Mouse (Mus musculus): Measurements from ENCODE around the gene Thra. TPM values are rescaled to one million over a fixed set of nuclear protein-coding genes. Genes with fewer than 3 reads are reported as not detected.

The Thra gene
- polyA plus RNA-seq (2016; fragmentation: Nextera tagmentation; extraction: Ambion mirVana), result 22.3 and 24.9 TPM in 2 replicates

DNA sequence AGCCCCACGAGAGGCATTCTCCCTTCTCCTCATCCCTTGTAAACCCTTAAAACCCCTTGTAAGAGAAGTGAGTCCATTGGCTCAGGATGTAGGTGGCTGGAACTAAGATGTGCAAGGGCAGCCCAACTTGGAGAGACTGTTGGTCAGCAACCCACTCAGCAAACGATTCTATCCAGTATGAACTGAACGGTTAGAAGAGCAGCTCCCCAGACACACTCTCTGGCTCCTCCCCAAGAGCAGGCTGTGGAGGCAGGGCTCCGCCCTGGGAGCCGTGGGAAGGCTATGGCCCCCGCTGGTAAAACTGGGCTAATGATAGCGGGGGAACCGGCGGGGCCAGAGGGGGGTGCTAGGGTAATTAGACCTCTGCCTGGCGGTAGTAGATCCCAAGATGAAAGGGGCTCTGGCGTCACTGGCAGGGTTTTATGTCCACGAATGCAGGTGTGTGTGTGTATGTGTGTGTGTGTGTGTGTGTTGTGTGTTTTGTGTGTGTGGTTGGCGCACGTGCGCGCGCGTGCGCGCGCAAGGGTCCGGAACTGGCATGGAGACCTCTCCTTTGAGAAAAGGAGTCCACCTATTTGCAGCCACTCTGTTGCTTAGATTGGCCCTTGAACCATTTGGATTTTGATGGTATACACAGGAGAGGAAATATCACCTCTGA lies at the start of gene Thra:
TSS of gene Thra (plus strand) at position 246 of the 658 bp plus-strand sequence.
- under 1% methylated on average over 22 of the region's 22 CpGs for WGBS
- no peaks in the 10 kb centered on the region for H3K36me3 ChIP-seq
- H3K27me3 ChIP-seq, result no peaks in the 10 kb centered on the region
- ATAC-seq (ENCODE audit: insufficient number of reproducible peaks, insufficient read depth, low FRiP score, low TSS enrichment, low read depth), result peak; percentile 58
- H3K4me1 ChIP-seq (replicated peaks), result peaks cover 45% of the 10 kb centered on the region
- H3K9ac ChIP-seq (replicated peaks), result peak within 1 kb of the TSS; percentile 91
- peak within 1 kb of the TSS; percentile 92 for H3K27ac ChIP-seq
- H3K9me3 ChIP-seq, result no peaks in the 10 kb centered on the region
- peak within 1 kb of the TSS; percentile 89 for H3K4me3 ChIP-seq (replicated peaks)
- peak within 1 kb of the TSS; percentile 82 for H3K4me2 ChIP-seq

DNA sequence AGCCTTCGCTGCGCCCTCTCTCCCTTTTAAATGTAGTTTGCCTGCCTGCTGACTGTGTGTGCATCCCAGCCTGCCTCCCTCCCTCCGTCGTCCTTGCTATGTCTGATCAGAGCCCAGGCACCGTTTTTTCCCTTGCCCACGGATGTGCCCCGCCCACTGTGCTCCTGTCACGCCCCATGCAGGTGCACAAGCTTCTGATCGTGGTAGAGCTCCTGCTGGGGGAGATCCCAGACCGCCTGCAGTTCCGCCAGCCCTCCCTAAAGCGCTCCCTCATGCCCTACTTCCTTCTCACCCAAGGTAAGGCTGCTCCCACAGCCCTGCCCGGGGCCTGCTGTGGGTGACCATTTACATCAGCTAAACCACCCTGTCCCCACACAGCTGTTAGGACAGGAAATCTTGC lies 47.2 kb upstream of the Thra start:
- H3K27me3 ChIP-seq, result no peaks in the 10 kb centered on the region
- no peaks in the 10 kb centered on the region for H3K4me1 ChIP-seq (replicated peaks)
- no peaks in the 10 kb centered on the region for H3K9me3 ChIP-seq
- H3K27ac ChIP-seq, result no peak overlapping the region
- no peak for ATAC-seq (ENCODE audit: insufficient number of reproducible peaks, insufficient read depth, low FRiP score, low TSS enrichment, low read depth)
- no peak overlapping the region for H3K4me2 ChIP-seq
- peaks cover 83% of the 10 kb centered on the region for H3K36me3 ChIP-seq
- no peak overlapping the region for H3K4me3 ChIP-seq (replicated peaks)
- no peak overlapping the region for H3K9ac ChIP-seq (replicated peaks)
- WGBS, result 79% methylated on average over 13 of the region's 13 CpGs

DNA sequence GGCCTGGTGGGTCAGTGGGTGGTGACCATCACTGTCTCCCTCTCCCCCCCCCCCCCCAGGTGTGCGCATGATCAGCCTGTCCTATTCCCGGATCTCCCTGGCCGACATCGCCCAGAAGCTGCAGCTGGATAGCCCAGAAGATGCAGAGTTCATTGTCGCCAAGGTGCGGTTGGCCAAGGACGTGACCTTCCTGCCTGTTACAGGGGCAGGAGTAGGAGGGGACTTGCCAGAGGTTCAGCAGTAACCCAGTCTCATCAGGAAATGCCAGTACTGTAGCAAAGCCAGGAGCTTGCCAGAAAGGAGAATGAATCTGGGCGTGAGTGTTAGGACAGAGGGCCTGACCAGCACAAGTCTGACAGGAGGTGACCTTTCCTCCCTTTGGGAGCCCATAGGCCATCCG lies 46.7 kb upstream of the Thra start:
- no peak overlapping the region for H3K4me2 ChIP-seq
- no peak overlapping the region for H3K4me3 ChIP-seq (replicated peaks)
- no peak overlapping the region for H3K27ac ChIP-seq
- no peaks in the 10 kb centered on the region for H3K9me3 ChIP-seq
- 93% methylated on average over 9 of the region's 9 CpGs for WGBS
- no peak overlapping the region for H3K9ac ChIP-seq (replicated peaks)
- no peak for ATAC-seq (ENCODE audit: insufficient number of reproducible peaks, insufficient read depth, low FRiP score, low TSS enrichment, low read depth)
- H3K4me1 ChIP-seq (replicated peaks), result no peaks in the 10 kb centered on the region
- H3K36me3 ChIP-seq, result peaks cover 80% of the 10 kb centered on the region
- H3K27me3 ChIP-seq, result no peaks in the 10 kb centered on the region

DNA sequence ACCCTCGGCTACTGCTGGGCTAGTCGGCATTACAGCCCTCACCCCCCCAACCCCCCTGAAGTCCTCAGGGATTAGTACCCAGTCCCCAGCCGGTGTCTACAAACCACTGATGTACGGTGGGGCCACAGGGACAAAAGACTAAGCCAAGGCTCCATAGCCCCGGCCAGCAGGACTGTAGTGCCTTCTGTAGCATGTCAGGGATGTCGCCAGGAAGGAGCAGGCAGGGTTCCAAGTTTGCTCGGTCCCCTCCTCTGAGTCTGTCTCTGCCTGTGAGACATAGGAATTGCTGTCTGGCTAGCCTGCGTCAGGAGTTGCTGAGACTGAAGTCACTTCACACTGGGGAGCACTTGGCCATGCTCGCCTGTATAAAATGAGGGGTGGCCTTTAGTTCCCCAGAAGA lies 46.1 kb upstream of the Thra start:
- no peak overlapping the region for H3K4me2 ChIP-seq

DNA sequence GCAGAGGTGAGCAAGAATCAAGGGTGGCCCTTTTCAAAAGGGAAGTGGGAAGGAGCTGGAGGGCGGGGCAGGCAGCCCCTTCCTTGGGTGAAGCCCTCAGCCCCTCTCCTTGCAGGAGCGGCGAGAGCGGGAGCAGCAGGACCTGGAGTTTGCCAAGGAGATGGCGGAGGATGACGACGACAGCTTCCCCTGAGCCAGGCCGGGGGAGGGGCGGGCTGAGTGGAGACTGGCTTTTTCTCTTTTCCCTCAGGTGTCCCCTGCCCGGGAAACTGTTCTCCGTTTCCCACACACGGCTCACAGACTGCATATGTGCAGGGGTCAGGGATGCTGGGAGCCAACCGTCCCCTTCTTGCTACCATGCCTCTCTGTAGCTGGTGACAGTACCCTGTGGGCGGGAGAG lies 45.0 kb upstream of the Thra start:
- H3K36me3 ChIP-seq, result peaks cover 66% of the 10 kb centered on the region
- WGBS, result 75% methylated on average over 14 of the region's 14 CpGs
- no peaks in the 10 kb centered on the region for H3K27me3 ChIP-seq
- H3K4me1 ChIP-seq (replicated peaks), result peaks cover 4% of the 10 kb centered on the region; the same call in 1 of the 2 replicates
- no peaks in the 10 kb centered on the region for H3K9me3 ChIP-seq
- H3K27ac ChIP-seq, result no peak overlapping the region
- no peak for ATAC-seq (ENCODE audit: insufficient number of reproducible peaks, insufficient read depth, low FRiP score, low TSS enrichment, low read depth)
- no peak overlapping the region for H3K9ac ChIP-seq (replicated peaks)
- H3K4me2 ChIP-seq, result no peak overlapping the region
- H3K4me3 ChIP-seq (replicated peaks), result no peak overlapping the region

More for the DNA sequence above, 46.1 kb upstream of the Thra start:
- Histone ChIP-seq H3K27me3 (no peaks in the 10 kb centered on the region), H3K9ac (replicated peaks) (no peak overlapping the region), H3K27ac (no peak overlapping the region), H3K4me3 (replicated peaks) (no peak overlapping the region), H3K36me3 (peaks cover 77% of the 10 kb centered on the region), H3K9me3 (no peaks in the 10 kb centered on the region), H3K4me1 (replicated peaks) (no peaks in the 10 kb centered on the region)
- 89% methylated on average over 9 of the region's 9 CpGs for WGBS
- no peak for ATAC-seq (ENCODE audit: insufficient number of reproducible peaks, insufficient read depth, low FRiP score, low TSS enrichment, low read depth)

DNA sequence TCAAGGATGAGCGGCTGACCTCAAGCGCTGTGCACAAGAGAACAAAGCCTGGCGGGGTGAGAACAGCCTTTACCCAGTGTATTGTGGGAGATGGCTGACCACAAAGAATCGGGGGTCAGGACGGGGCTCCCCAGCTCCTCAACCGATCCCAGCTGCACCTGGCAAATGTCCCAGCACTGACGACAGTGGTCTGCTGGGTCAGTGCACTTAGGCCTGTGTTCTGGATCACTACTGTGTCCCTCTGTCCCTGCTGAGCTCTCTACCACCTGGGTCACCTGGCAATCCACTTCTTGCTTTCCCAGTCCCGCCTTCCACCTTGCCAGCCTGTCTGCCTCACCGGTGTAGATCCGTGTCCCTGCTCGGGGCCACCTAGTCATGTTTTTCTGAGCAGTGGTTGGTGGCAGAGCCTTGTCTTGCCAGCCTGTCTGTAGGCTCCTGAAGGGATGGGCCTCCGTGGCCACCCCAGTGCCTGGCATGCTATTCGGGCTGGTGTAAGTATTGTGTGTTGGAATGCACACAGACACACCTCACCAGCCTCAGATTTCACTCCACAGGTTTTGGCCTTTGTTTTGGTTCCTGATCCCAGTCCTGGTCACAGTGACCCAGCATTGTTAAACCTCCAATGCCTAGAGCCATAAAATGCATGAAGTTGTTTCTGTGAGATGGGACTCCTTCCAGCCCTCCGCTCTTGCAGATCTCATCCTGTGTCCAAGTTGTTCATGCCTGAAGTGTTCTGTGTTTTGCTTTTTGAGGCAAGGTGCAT lies 43.8 kb upstream of the Thra start:
- Histone ChIP-seq H3K27me3 (peaks cover 8% of the 10 kb centered on the region), H3K9ac (replicated peaks) (no peak overlapping the region), H3K9me3 (no peaks in the 10 kb centered on the region), H3K4me3 (replicated peaks) (no peak overlapping the region), H3K27ac (no peak overlapping the region), H3K4me1 (replicated peaks) (peaks cover 10% of the 10 kb centered on the region; the same call in 1 of the 2 replicates), H3K36me3 (peaks cover 53% of the 10 kb centered on the region), H3K4me2 (no peak overlapping the region)
- no peak for ATAC-seq (ENCODE audit: insufficient number of reproducible peaks, insufficient read depth, low FRiP score, low TSS enrichment, low read depth)
- 90% methylated on average over 14 of the region's 14 CpGs for WGBS

DNA sequence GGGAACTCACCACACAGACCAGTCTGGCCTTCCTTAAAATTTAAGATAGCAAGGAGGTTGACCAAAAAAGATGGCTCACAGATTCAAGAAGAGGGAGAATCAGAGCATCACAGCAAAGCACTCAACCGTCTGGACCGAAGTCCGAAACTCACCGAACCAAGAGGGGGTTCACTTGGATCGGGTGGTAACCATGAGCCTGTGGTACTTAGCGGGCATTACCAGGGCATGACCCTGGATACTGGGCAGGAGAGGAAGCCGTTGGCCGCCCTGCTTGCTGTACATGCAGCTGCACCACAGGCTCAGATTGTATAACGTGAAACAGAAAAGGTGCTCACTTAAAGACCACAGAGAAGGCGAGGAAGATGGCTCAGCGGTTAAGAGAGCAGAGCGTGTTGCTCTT lies 43.2 kb upstream of the Thra start:
- H3K36me3 ChIP-seq, result peaks cover 47% of the 10 kb centered on the region
- no peak overlapping the region for H3K4me3 ChIP-seq (replicated peaks)
- H3K27me3 ChIP-seq, result peaks cover 8% of the 10 kb centered on the region
- H3K9me3 ChIP-seq, result no peaks in the 10 kb centered on the region
- H3K4me1 ChIP-seq (replicated peaks), result peaks cover 11% of the 10 kb centered on the region; the same call in 1 of the 2 replicates
- no peak overlapping the region for H3K27ac ChIP-seq
- WGBS, result 88% methylated on average over 12 of the region's 12 CpGs
- H3K4me2 ChIP-seq, result no peak overlapping the region
- ATAC-seq (ENCODE audit: insufficient number of reproducible peaks, insufficient read depth, low FRiP score, low TSS enrichment, low read depth), result no peak
- H3K9ac ChIP-seq (replicated peaks), result no peak overlapping the region

DNA sequence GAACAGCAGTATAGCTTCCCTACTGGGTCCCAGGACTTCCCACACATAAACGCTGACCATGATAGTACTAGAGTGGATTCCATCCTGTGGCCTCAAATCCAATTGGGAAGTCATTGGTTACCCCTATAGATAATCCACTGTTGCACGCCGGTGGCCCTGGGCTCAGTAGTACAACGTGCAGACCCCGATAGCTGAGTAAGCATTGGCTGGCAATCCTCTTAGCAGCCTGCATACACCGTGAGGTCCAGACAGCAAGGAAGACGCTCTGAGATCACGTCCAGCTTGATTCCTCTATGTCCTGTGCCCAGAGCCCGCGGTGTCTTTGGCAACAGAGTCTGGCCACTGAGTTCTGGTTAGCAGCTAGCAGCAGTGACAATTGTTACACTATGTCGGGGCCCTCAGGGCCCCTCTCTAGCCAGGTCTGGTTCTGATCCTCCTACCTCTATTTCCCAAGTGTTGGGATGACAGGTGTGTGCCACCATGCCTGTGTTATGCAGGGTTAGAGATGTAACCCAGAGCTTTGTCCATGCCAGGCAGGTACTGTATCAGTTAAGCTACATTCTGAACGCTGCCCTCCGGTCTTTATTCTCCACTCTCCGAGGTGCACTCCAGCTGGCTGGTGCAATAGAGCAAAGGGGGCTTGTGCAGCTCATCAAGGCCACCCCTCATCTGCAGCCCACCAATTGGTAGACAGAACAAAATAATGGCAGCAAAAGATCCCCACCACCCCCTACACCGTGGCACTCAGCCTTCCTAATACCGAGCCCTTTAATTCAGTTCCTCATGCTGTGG lies 41.4 kb upstream of the Thra start:
- H3K36me3 ChIP-seq, result peaks cover 30% of the 10 kb centered on the region
- no peak overlapping the region for H3K4me3 ChIP-seq (replicated peaks)
- H3K4me2 ChIP-seq, result no peak overlapping the region
- peaks cover 17% of the 10 kb centered on the region for H3K4me1 ChIP-seq (replicated peaks)
- H3K27ac ChIP-seq, result no peak overlapping the region
- no peaks in the 10 kb centered on the region for H3K9me3 ChIP-seq
- H3K9ac ChIP-seq (replicated peaks), result no peak overlapping the region
- no peak for ATAC-seq (ENCODE audit: insufficient number of reproducible peaks, insufficient read depth, low FRiP score, low TSS enrichment, low read depth)
- 89% methylated on average over 16 of the region's 16 CpGs for WGBS
- peaks cover 8% of the 10 kb centered on the region for H3K27me3 ChIP-seq

DNA sequence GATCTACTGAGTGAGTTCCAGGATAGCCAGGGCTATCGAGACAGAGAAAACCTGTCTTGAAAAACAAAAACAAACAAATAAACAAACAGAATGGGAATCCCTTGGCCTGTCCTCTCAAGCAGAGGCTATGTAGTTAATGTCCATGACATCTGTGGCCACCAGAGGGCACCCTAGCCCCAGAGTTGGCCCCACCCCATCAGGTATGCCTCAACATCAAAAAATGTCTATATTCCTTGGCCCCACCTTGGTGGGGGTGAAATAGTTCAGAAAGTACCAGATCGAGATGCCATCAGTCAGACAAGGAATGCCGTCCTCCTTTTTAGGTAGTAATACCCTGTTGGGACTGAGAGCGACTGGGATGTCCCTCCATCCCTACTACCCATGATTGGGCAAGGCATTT lies 40.5 kb upstream of the Thra start:
- Histone ChIP-seq H3K27ac (no peak overlapping the region), H3K36me3 (peaks cover 30% of the 10 kb centered on the region), H3K4me1 (replicated peaks) (peaks cover 17% of the 10 kb centered on the region), H3K9ac (replicated peaks) (no peak overlapping the region), H3K4me3 (replicated peaks) (no peak overlapping the region), H3K27me3 (peaks cover 8% of the 10 kb centered on the region), H3K4me2 (no peak overlapping the region), H3K9me3 (no peaks in the 10 kb centered on the region)
- WGBS, result 35% methylated on average over 4 of the region's 4 CpGs
- no peak for ATAC-seq (ENCODE audit: insufficient number of reproducible peaks, insufficient read depth, low FRiP score, low TSS enrichment, low read depth)

DNA sequence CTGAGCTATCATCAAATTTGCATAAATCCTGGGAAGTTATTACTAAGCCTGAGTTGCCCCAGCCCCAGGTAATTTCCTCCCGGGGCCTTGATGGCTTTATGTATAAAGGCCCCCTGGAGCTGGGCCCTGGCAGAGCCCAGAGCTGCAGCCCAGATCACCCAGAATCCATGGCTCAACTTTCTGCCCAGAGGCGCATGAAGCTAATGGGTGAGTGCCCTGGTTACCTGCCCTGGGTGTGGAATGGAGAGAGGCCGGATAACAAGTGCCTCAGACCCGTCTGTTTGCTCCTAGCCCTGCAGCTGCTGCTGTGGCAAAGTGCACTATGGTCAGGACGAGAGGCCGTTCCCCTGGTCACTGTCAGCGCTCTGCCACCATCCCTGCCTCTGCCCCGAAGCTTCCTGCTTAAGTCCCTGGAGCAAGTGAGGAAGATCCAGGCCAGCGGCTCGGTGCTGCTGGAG lies 39.2 kb upstream of the Thra start, which contains the start of gene Csf3:
TSS of gene Csf3 (plus strand) at position 51 of the 458 bp plus-strand sequence.
- H3K4me1 ChIP-seq (replicated peaks), result peaks cover 17% of the 10 kb centered on the region
- WGBS, result 40% methylated on average over 10 of the region's 10 CpGs
- no peaks in the 10 kb centered on the region for H3K9me3 ChIP-seq
- H3K9ac ChIP-seq (replicated peaks), result no peak within 1 kb of the TSS
- ATAC-seq (ENCODE audit: insufficient number of reproducible peaks, insufficient read depth, low FRiP score, low TSS enrichment, low read depth), result no peak
- H3K4me2 ChIP-seq, result no peak within 1 kb of the TSS
- peaks cover 8% of the 10 kb centered on the region for H3K27me3 ChIP-seq
- peaks cover 30% of the 10 kb centered on the region for H3K36me3 ChIP-seq
- H3K4me3 ChIP-seq (replicated peaks), result no peak within 1 kb of the TSS
- H3K27ac ChIP-seq, result no peak within 1 kb of the TSS

DNA sequence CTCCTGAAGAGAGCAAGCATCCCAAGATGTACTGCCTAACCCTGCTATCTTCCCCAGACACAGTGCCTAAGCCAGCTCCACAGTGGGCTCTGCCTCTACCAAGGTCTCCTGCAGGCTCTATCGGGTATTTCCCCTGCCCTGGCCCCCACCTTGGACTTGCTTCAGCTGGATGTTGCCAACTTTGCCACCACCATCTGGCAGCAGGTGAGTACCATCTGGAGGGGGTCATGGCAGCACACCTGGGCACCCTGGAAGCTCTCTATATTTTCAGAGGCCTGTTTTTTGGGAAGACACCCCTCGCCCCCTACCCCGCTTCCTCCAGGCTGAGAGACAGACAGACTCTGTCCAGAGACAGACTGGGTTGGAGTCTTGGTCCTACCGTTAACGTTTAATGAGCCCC lies 38.1 kb upstream of the Thra start:
- H3K9ac ChIP-seq (replicated peaks), result no peak overlapping the region

More for the DNA sequence above, 38.1 kb upstream of the Thra start:
- peaks cover 8% of the 10 kb centered on the region for H3K27me3 ChIP-seq
- H3K4me1 ChIP-seq (replicated peaks), result peaks cover 17% of the 10 kb centered on the region
- H3K9me3 ChIP-seq, result no peaks in the 10 kb centered on the region
- H3K36me3 ChIP-seq, result peaks cover 33% of the 10 kb centered on the region
- H3K27ac ChIP-seq, result no peak overlapping the region
- H3K4me2 ChIP-seq, result no peak overlapping the region
- no peak overlapping the region for H3K4me3 ChIP-seq (replicated peaks)
- no peak for ATAC-seq (ENCODE audit: insufficient number of reproducible peaks, insufficient read depth, low FRiP score, low TSS enrichment, low read depth)
- 61% methylated on average over 5 of the region's 5 CpGs for WGBS
